Mouse (Mus musculus): Measurements from ENCODE around the gene Churc1.

Gene Churc1

DNA sequence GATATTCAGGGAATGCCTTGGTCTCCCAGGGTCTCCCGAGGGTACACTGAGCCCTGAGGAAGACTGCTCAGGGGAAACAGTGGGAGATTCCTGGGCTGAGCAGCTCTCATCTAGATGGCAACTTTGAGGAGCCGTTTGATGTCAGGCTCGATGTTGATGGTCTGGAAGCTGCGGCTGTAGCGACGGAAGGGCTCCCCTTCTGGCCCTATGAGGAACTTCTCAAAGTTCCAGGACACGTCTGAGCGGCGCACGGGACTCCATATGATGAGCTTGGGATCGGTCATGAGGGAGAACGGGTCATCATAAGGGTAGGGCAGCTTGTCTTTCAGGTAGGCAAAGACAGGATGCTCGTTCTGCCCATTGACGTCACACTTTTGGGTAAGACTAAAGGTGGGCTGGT lies 27.2 kb downstream of the Churc1 start:
- in situ Hi-C loops (cut with MboI, MseI), result loop anchor here (5.0 kb wide), 1 partner anchor 65 kb away; no protein-coding TSS in a partner anchor

GRCm38 (mm10) chr12:76795350-76795749 lies 30.0 kb downstream of the Churc1 start, which contains the start of gene Gpx2:
Gpx2 (minus strand) TSS chr12:76795554.
- in situ Hi-C loops (cut with MboI, MseI), result no loop called here

GRCm38 (mm10) chr12:76796938-76797539 lies 31.7 kb downstream of the Churc1 start:
- in situ Hi-C loops (cut with MboI, MseI), result no loop called here

- in situ Hi-C loops (cut with MboI, MseI), result no loop called here
These were observed 32.8 kb downstream of the Churc1 start for GRCm38 (mm10) chr12:76798008-76798720.

DNA sequence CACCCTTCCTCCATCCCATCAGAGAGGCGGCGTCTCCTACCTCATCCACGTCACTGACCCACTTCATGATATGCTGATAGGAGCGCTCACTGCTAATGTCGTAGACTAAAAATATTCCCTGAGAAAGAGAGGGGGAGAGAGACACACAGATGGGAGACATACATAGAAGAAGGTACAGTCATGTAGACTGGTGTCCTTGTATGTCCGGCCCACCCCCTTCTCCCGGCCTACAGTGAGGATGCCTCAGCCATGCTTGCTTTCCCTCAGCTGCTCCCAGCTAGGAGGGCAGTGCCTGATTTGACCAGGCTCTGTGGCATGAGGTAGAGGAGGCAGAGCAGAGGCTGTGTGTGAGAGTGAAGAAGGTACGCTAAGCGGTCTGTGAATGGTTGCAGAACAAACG lies 37.7 kb downstream of the Churc1 start:
- in situ Hi-C loops (cut with MboI, MseI), result no loop called here

DNA sequence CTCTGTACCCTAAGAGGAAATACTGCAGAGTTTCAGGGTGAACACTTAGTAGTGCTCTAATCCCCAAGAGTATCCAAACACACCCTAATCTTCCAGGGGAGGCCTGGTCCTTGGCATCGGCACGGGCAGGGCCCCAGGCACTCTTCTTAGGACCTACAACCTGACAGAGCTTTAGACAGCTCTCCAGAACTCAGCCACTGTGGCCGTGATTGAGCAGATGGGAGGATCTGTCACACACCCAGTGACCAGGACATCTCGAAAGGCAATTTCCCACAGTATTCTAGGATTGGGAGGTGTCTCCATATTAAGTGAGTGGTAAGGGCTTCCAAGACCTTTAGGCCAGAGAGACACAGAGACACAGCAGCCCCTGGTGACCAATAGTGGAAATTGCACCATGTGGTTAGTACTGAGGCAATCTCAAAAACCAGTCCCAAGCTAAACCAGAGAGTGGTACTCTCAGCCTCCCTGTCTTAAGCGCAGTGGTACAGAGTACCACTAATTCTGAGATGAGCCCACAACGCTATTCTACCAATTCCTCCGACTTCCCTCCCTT lies 38.4 kb downstream of the Churc1 start:
- in situ Hi-C loops (cut with MboI, MseI), result no loop called here

GRCm38 (mm10) chr12:76805056-76805811 lies 39.9 kb downstream of the Churc1 start:
- in situ Hi-C loops (cut with MboI, MseI), result no loop called here

- in situ Hi-C loops (cut with MboI, MseI), result no loop called here
These were observed 42.5 kb downstream of the Churc1 start for GRCm38 (mm10) chr12:76807796-76808195.

GRCm38 (mm10) chr12:76810491-76810890 lies 45.2 kb downstream of the Churc1 start:
- in situ Hi-C loops (cut with MboI, MseI), result no loop called here

GRCm38 (mm10) chr12:76811006-76811405 lies 45.7 kb downstream of the Churc1 start:
- in situ Hi-C loops (cut with MboI, MseI), result no loop called here

DNA sequence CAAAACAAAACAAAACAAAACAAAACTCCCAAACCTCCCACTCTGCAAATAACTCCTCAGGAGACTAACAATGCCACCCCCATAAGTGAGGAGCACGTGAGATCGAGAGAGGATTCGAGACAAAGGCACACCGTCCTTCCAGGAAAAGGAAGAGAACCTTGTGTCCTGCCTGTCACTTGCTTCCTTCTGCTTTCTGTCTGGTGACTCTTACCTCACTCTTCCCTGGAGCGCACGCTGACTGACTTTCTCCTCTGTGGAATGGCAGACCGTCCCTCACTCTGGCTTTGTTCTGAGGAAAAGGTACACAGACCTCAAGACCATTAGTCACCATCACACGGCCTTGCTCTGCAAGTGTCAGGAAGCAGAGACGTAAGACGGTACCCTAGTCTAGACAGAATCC lies 48.2 kb downstream of the Churc1 start:
- in situ Hi-C loops (cut with MboI, MseI), result no loop called here

DNA sequence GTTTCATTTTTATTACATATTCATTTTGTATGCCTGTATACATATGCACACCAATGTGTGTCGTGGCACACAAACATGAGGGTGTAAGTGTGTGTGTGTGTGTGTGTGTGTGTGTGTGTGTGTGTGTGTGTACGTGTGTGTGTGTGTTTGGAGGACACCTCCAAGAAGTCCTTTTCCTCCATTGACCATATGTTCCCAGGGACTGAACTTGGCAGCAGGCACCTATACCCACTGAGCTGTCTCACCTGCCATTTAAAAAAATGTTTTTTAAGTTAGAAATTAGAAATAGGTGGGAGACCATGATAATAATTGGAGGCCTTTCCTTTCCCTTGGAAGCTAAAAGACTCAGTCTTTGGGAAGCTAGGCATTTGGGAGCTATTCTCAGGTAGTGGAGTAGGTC lies 48.8 kb downstream of the Churc1 start:
- in situ Hi-C loops (cut with MboI, MseI), result no loop called here

- in situ Hi-C loops (cut with MboI, MseI), result no loop called here
These were observed 51.4 kb downstream of the Churc1 start for GRCm38 (mm10) chr12:76816720-76817119.

GRCm38 (mm10) chr12:76817176-76817575 lies 51.8 kb downstream of the Churc1 start:
- in situ Hi-C loops (cut with MboI, MseI), result no loop called here

DNA sequence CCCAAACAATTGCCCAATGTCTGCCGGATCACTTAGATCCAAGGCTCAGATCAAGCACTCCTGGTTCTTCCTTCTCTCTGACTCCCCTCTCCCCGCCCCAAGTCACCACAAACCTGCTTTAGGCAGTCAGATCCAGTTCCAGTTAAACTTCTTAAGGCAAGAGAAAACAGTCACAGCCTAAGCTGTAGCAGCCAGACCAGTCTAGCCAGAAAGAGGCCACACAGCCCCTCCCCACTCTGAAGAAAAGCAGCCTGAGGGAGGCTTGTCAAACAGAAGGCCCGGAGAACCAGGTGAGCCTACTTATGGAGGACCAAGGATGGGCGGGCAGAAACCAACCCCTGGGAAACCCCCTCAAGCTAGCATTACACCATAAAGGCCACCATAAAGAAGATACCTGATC lies 52.8 kb downstream of the Churc1 start:
- in situ Hi-C loops (cut with MboI, MseI), result no loop called here

DNA sequence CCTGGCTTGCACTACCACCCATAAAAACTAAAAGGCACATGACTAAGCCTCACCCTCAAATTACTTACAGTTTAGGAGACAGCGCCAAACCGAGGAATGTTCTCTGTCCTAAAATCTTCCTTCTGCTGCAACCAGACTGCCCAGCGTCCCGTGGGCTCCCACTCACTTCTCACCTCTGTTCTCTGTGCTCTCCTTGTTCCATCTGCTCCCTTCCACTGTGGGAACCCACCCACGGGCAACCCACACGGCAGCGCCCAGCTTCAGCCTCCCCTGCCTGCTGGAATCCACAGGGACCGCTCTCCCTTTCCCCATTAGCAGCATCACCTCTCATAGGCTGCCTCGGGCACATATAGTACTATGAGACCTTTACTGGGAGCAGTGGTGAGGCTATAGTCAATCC lies 53.6 kb downstream of the Churc1 start:
- in situ Hi-C loops (cut with MboI, MseI), result no loop called here

- in situ Hi-C loops (cut with MboI, MseI), result no loop called here
These were observed 54.5 kb downstream of the Churc1 start for GRCm38 (mm10) chr12:76819816-76820215.

DNA sequence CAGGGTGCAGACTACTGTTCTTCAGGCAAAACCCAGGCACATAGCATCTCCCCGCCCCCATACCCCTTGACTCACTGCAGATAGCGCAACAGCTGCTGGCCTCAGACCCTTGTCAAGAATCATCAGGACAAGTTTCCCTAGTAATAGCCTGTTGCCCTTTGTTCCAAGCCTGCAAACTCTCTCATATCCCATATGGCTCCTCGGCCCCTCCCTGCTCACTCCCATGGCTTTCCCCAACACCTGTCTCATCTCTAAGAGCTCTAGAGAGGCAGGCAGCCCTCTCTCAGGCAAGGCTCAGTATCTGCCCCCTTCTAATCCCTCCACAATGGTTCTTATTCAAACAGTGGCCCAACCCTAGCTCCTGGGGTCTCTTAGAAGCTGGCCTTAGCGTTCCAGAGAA lies 55.3 kb downstream of the Churc1 start:
- in situ Hi-C loops (cut with MboI, MseI), result no loop called here

- in situ Hi-C loops (cut with MboI, MseI), result no loop called here
These were observed 56.8 kb downstream of the Churc1 start for GRCm38 (mm10) chr12:76822002-76822650.

- in situ Hi-C loops (cut with MboI, MseI), result no loop called here
These were observed 57.3 kb downstream of the Churc1 start, which contains the start of gene Rab15 for GRCm38 (mm10) chr12:76822651-76823041. Rab15 (minus strand) TSS chr12:76822908.

DNA sequence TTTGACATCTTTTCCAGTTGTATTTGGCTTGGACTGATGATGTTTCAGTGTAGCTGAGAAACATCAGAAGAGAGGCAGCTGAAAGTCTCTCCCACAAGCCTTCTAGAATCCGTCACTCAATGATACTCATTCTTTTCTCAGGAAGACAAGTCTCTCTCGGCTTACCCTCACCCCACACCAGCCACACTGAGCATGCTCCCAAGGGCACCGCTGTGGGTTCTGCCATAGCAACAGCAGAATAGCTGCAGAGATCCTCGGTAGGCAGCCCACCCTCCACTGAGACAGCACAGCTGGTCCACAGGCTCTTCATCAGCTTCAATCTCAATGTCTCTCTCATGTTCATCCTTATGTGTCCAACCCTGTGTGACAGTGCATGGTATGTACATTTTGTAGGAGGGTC lies 59.9 kb downstream of the Churc1 start:
- in situ Hi-C loops (cut with MboI, MseI), result no loop called here

- in situ Hi-C loops (cut with MboI, MseI), result no loop called here
These were observed 67.4 kb downstream of the Churc1 start for GRCm38 (mm10) chr12:76832704-76833103.
